Mouse (Mus musculus): ENCODE measurements around the gene Tma7. TPM values are rescaled to one million over a fixed set of nuclear protein-coding genes. Genes with fewer than 3 reads are reported as not detected.

The Tma7 gene
- total and polyA plus RNA-seq, 3 experiments = 255 to 529 (median 336) TPM

DNA sequence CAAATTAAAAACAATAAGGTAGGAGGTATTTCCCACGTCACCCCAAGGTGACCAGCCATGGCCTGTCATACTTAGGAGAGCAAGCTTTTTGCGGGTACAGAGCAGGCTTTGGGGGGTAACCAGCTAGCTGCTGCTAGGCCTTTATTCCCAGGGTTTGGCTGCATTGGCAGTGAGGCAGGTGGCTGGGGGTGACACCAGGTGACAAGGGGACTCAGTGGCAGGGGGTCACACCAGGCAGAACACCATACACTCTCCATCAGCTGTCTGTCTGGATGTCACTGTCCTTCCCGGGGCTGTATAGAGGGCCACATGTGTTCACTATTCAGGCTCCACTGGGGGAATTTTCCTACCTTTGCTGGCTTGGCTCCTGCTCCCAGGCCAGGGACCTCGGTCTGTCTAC, 25.5 kb downstream of the Tma7 start:
- Histone ChIP-seq H3K9me3 (replicated peaks; ENCODE audit: low read length) (no peaks in the 10 kb centered on the region), H3K27me3 (replicated peaks) (no peaks in the 10 kb centered on the region), H3K79me2 (replicated peaks; ENCODE audit: control insufficient read depth, extremely low read depth, insufficient read depth, poor library complexity, severe bottlenecking) (peaks cover 55% of the 10 kb centered on the region), H3K4me3 (replicated peaks in 1 of 3; ENCODE audit: low read depth in 2 of 3, low read length in 2 of 3, poor library complexity in 1 of 3) (peak overlapping the region in 1 of 3 experiments; percentile 46), H3K27ac (ENCODE audit: insufficient read depth, low read depth) (no peak overlapping the region; the same call in 1 of the 2 replicates), H3K9ac (ENCODE audit: insufficient read depth, low read depth) (no peak overlapping the region), H3K4me1 (ENCODE audit: control insufficient read depth in 1 of 2, insufficient read depth in 2 of 2) (peaks cover 42 to 76% of the 10 kb centered on the region in 2 experiments), H3K36me3 (replicated peaks in 1 of 2; ENCODE audit: control insufficient read depth in 1 of 2, insufficient read depth in 1 of 2, low read length in 1 of 2) (peaks cover 38 to 58% of the 10 kb centered on the region in 2 experiments), H3K4me2 (ENCODE audit: insufficient read depth, low read depth, poor library complexity, severe bottlenecking) (peak overlapping the region; percentile 55)
- no peak for TF ChIP-seq ELF1 (IDR thresholded peaks at IDR 0.05; ENCODE audit: low read depth, low read length)
- TF ChIP-seq TBP (conservative IDR thresholded peaks at IDR 0.05; ENCODE audit: low read depth, low read length) = no peak
- no peak for TF ChIP-seq MYC (IDR thresholded peaks at IDR 0.05; ENCODE audit: low read depth, low read length)
- no peak for TF ChIP-seq CHD1 (IDR thresholded peaks at IDR 0.05; ENCODE audit: low read depth, low read length)
- TF ChIP-seq CTCF (conservative IDR thresholded peaks at IDR 0.05 in 1 of 2, IDR thresholded peaks at IDR 0.05 in 1 of 2; ENCODE audit: low read depth in 2 of 2, low read length in 2 of 2) = no peak
- TF ChIP-seq MXI1 (IDR thresholded peaks at IDR 0.05; ENCODE audit: low read depth, low read length) = no peak
- no peak for TF ChIP-seq MEF2A (IDR thresholded peaks at IDR 0.05; ENCODE audit: borderline replicate concordance, low read depth, low read length)
- no peak for TF ChIP-seq TCF12 (IDR thresholded peaks at IDR 0.05; ENCODE audit: low read depth, low read length)
- no peak for TF ChIP-seq USF1 (IDR thresholded peaks at IDR 0.05; ENCODE audit: low read depth, low read length)
- no peak for TF ChIP-seq JUN (IDR thresholded peaks at IDR 0.05; ENCODE audit: insufficient read depth, low read depth, low read length)
- DNase-seq (ENCODE audit: extremely low read depth) = no peak
- in situ Hi-C loops (cut with MboI; ENCODE audit: low pct_ligation_motif_present, low pct_unique_long_range_greater_than_20kb, low sequenced_read_pairs) (no loop called here), dilution Hi-C loops (cut with MboI; ENCODE audit: extremely low pct_ligation_motif_present, extremely low pct_unique_long_range_greater_than_20kb, low sequenced_read_pairs) (no loop called here)

DNA sequence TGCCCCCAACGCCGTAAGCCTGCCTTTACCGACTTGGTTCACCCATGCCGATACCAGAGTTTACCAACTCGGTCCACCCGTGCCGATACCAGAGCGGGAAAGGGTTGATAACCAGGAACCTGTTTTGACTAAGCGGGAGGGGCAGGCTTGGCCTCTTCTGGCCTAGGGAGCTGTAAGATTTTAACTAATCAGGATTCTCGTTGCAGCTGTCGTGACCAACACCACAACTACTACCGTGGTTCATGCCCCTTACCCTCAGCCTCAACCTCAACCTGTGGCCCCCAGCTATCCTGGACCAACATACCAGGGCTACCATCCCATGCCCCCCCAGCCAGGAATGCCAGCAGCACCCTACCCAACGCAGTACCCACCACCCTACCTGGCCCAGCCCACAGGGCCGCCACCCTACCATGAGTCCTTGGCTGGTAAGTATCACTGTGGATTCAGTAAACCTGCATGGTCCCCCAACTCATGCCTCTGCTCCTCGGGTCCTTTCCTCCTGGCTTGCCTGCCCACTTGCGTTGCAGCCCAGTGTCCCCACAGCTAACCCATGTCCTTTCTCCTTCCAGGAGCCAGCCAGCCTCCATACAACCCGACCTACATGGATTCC, 26.2 kb downstream of the Tma7 start:
- Histone ChIP-seq H3K27ac (ENCODE audit: insufficient read depth, low read depth) (peak overlapping the region; percentile 3), H3K4me1 (ENCODE audit: control insufficient read depth in 1 of 2, insufficient read depth in 2 of 2) (peaks cover 42 to 76% of the 10 kb centered on the region in 2 experiments), H3K36me3 (replicated peaks in 1 of 2; ENCODE audit: control insufficient read depth in 1 of 2, insufficient read depth in 1 of 2, low read length in 1 of 2) (peaks cover 35 to 53% of the 10 kb centered on the region in 2 experiments), H3K27me3 (replicated peaks) (no peaks in the 10 kb centered on the region), H3K9me3 (replicated peaks; ENCODE audit: low read length) (no peaks in the 10 kb centered on the region), H3K9ac (ENCODE audit: insufficient read depth, low read depth) (0 out of 2 replicates have a peak overlapping the region, but pooled peaks have one; percentile 60), H3K4me3 (replicated peaks in 1 of 3; ENCODE audit: low read depth in 2 of 3, low read length in 2 of 3, poor library complexity in 1 of 3) (peak overlapping the region in 1 of 3 experiments; percentile 8), H3K79me2 (replicated peaks; ENCODE audit: control insufficient read depth, extremely low read depth, insufficient read depth, poor library complexity, severe bottlenecking) (peaks cover 57% of the 10 kb centered on the region), H3K4me2 (ENCODE audit: insufficient read depth, low read depth, poor library complexity, severe bottlenecking) (peak overlapping the region; percentile 88)
- DNase-seq (ENCODE audit: extremely low read depth) = no peak
- dilution Hi-C loops (cut with MboI; ENCODE audit: extremely low pct_ligation_motif_present, extremely low pct_unique_long_range_greater_than_20kb, low sequenced_read_pairs) (no loop called here), in situ Hi-C loops (cut with MboI; ENCODE audit: low pct_ligation_motif_present, low pct_unique_long_range_greater_than_20kb, low sequenced_read_pairs) (no loop called here)
- TF ChIP-seq MAFK (IDR thresholded peaks at IDR 0.05; ENCODE audit: insufficient replicate concordance, low read length) = no peak
- TF ChIP-seq POLR2AphosphoS2 (IDR thresholded peaks at IDR 0.05; ENCODE audit: low read depth, low read length) = no peak
- TF ChIP-seq BHLHE40 (IDR thresholded peaks at IDR 0.05; ENCODE audit: low read depth, low read length) = no peak
- no peak for TF ChIP-seq ZKSCAN1 (IDR thresholded peaks at IDR 0.05; ENCODE audit: borderline replicate concordance, low read depth, low read length)
- no peak for TF ChIP-seq TCF12 (IDR thresholded peaks at IDR 0.05; ENCODE audit: low read depth, low read length)
- TF ChIP-seq USF2 (conservative IDR thresholded peaks at IDR 0.05; ENCODE audit: low read depth, low read length) = no peak
- TF ChIP-seq SIN3A (IDR thresholded peaks at IDR 0.05; ENCODE audit: low read length) = no peak
- TF ChIP-seq MXI1 (IDR thresholded peaks at IDR 0.05; ENCODE audit: low read depth, low read length) = no peak
- no peak for TF ChIP-seq CHD2 (IDR thresholded peaks at IDR 0.05; ENCODE audit: low read length)
- no peak for TF ChIP-seq MYC (IDR thresholded peaks at IDR 0.05; ENCODE audit: low read depth, low read length)
- no peak for TF ChIP-seq RCOR1 (conservative IDR thresholded peaks at IDR 0.05; ENCODE audit: low read depth, low read length)
- no peak for TF ChIP-seq CHD1 (IDR thresholded peaks at IDR 0.05; ENCODE audit: low read depth, low read length)
- no peak for TF ChIP-seq PAX5 (IDR thresholded peaks at IDR 0.05; ENCODE audit: low read length)
- TF ChIP-seq JUND (conservative IDR thresholded peaks at IDR 0.05; ENCODE audit: low read depth, low read length) = no peak
- no peak for TF ChIP-seq MEF2A (IDR thresholded peaks at IDR 0.05; ENCODE audit: borderline replicate concordance, low read depth, low read length)

All from CH12.LX (cell line).